Mouse (Mus musculus): ENCODE results near the gene Psmd7. TPM values are rescaled to one million over a fixed set of nuclear protein-coding genes. Genes with fewer than 3 reads are reported as not detected.

Gene Psmd7
- total and polyA plus RNA-seq, 2 experiments from 2014 or later, result 41.9 to 263 TPM

DNA sequence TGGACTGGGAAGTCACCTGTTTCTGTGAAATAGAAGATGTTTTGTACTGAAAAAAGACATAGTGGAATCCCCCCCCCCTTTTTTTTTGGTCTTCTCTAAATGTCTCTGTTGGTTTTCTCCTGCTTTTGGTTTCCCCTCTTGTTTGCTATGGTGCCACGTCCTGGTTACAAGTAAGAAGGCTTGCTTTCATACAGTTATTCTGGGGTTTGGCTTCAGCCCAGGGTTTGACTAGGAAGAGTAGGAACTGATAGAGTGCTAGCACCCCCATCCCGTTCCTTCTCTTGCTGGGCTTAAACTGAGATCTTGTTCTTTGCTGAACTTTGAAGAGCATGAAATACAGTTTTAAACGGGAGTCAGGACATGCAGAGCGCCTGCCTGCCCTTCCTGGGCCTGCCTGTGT, 46.9 kb downstream of the Psmd7 start:
- no peak for ATAC-seq
- TF ChIP-seq CTCF (IDR thresholded peaks at IDR 0.05; ENCODE audit: low read depth), result no peak
- 84% methylated on average over 4 of the region's 4 CpGs for WGBS

DNA sequence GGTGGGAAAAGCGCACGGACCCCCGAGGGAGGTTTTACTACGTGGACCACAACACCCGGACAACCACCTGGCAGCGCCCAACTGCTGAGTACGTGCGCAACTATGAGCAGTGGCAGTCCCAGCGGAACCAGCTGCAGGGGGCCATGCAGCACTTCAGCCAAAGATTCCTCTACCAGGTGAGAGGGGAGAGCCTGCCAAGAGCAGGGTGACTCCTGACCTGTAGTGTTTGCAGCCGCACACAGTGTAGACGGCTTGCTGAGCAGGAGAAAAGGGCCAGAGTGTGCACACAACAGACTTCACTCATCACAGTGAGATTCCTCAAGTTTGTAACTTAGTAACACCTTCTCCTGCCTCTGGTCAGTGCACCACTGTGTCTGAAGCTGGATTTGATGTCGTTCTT, 47.6 kb downstream of the Psmd7 start:
- 88% methylated on average over 12 of the region's 12 CpGs for WGBS

More for the DNA sequence above, 46.9 kb downstream of the Psmd7 start:
- Histone ChIP-seq H3K36me3 (ENCODE audit: insufficient read depth) (peaks cover 12% of the 10 kb centered on the region; the same call in 1 of the 2 replicates), H3K4me2 (ENCODE audit: low read depth) (no peak overlapping the region), H3K4me1 (ENCODE audit: insufficient read depth) (no peaks in the 10 kb centered on the region), H3K27ac (ENCODE audit: low read depth, low read length) (no peak overlapping the region), H3K9ac (no peak overlapping the region), H3K27me3 (ENCODE audit: insufficient read depth, low read length) (no peaks in the 10 kb centered on the region), H3K9me3 (ENCODE audit: low read length) (no peaks in the 10 kb centered on the region), H3K4me3 (ENCODE audit: low read depth, low read length) (no peak overlapping the region)
- no peak for DNase-seq

DNA sequence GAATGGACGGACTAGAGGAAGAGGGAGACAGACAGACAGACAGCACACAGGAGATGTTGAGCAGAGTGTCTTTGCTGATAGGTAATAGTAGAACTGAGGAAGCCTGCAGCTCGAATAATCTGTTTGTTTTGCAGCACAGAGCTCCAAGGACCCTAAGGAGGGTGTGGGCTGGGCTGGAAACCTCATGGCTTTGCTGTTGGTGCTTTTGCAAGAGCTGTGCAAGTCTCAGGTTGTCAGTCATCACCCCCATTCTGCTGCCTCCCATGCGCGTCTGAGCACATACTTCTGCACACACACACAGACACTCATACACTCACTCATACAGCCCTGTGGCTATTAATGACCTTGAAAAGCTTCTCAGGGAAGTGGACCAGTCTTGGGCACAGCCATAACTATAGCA, 50.8 kb downstream of the Psmd7 start:
- Histone ChIP-seq H3K27me3 (ENCODE audit: insufficient read depth, low read length) (no peaks in the 10 kb centered on the region), H3K9me3 (ENCODE audit: low read length) (no peaks in the 10 kb centered on the region), H3K4me3 (ENCODE audit: low read depth, low read length) (no peak overlapping the region), H3K27ac (ENCODE audit: low read depth, low read length) (no peak overlapping the region), H3K4me1 (ENCODE audit: insufficient read depth) (no peaks in the 10 kb centered on the region), H3K4me2 (ENCODE audit: low read depth) (no peak overlapping the region), H3K36me3 (ENCODE audit: insufficient read depth) (peaks cover 5% of the 10 kb centered on the region; the same call in 1 of the 2 replicates), H3K9ac (no peak overlapping the region)
- DNase-seq (no peak), ATAC-seq (no peak)
- WGBS, result 88% methylated on average over 4 of the region's 4 CpGs
- TF ChIP-seq CTCF (IDR thresholded peaks at IDR 0.05; ENCODE audit: low read depth), result no peak

More for the DNA sequence above, 47.6 kb downstream of the Psmd7 start:
- Histone ChIP-seq H3K27ac (ENCODE audit: low read depth, low read length) (no peak overlapping the region), H3K9me3 (ENCODE audit: low read length) (no peaks in the 10 kb centered on the region), H3K4me2 (ENCODE audit: low read depth) (no peak overlapping the region), H3K27me3 (ENCODE audit: insufficient read depth, low read length) (no peaks in the 10 kb centered on the region), H3K36me3 (ENCODE audit: insufficient read depth) (peaks cover 12% of the 10 kb centered on the region; the same call in 1 of the 2 replicates), H3K4me1 (ENCODE audit: insufficient read depth) (no peaks in the 10 kb centered on the region), H3K4me3 (ENCODE audit: low read depth, low read length) (no peak overlapping the region), H3K9ac (no peak overlapping the region)
- no peak for TF ChIP-seq CTCF (IDR thresholded peaks at IDR 0.05; ENCODE audit: low read depth)
- DNase-seq (no peak), ATAC-seq (no peak)

MicroRNAs encoded within 50 kb of the gene (microRNA counts, 519-probe panel; counts per million panel counts)
- 4,683 counts per million, percentile 63 among the panel's probes with 10 or more counts for microRNA mmu-miR-140

Small RNA genes within 50 kb of the gene (microRNA-seq; reads per million reads assigned to microRNA genes)
- gene Mir140, result 3,577 to 4,430 reads per million in 2 experiments

Other genes starting within 250 kb of the Psmd7 start
- 8.7 and 10.3 TPM in 2 replicates for gene Nqo1, start 185.3 kb downstream of the Psmd7 start, total RNA-seq (2014; rRNA removed)
- gene Nqo1, start 185.3 kb downstream of the Psmd7 start, polyA plus RNA-seq (2015; fragmentation: Nextera tagmentation; extraction: Ambion mirVana), result 13.2 and 13.6 TPM in 2 replicates
- 25.9 and 29.7 TPM in 2 replicates for gene Nob1, start 163.4 kb downstream of the Psmd7 start, total RNA-seq (2014; rRNA removed)
- gene Nob1, start 163.4 kb downstream of the Psmd7 start, polyA plus RNA-seq (2015; fragmentation: Nextera tagmentation; extraction: Ambion mirVana), result 43.6 and 56.0 TPM in 2 replicates
- gene Wwp2, start 152.1 kb downstream of the Psmd7 start, total RNA-seq (2014; rRNA removed), result 29.7 and 37.0 TPM in 2 replicates
- 30.2 and 34.9 TPM in 2 replicates for gene Wwp2, start 152.1 kb downstream of the Psmd7 start, polyA plus RNA-seq (2015; fragmentation: Nextera tagmentation; extraction: Ambion mirVana)

All from forebrain, postnatal 0 days (tissue).